Mouse (Mus musculus): Measurements from ENCODE around the gene Dagla. TPM values are rescaled to one million over a fixed set of nuclear protein-coding genes. Genes with fewer than 3 reads are reported as not detected.

Dagla gene
- polyA plus RNA-seq, 1 experiment from 2014 or later = 4.9 TPM

- Histone ChIP-seq H3K4me2 (replicated peaks) (peak overlapping the region; percentile 43), H3K27me3 (replicated peaks) (peaks cover 56% of the 10 kb centered on the region), H3K9me3 (no peaks in the 10 kb centered on the region), H3K9ac (peak overlapping the region; percentile 19; the same call in 1 of the 2 replicates), H3K36me3 (no peaks in the 10 kb centered on the region), H3K27ac (no peak overlapping the region; the same call in 1 of the 2 replicates), H3K4me1 (peaks cover 42% of the 10 kb centered on the region), H3K4me3 (peak overlapping the region; percentile 2; the same call in 1 of the 2 replicates)
- ATAC-seq (ENCODE audit: low FRiP score, low read depth) = peak; percentile 46; the same call in 1 of the 2 replicates
- WGBS = 25% methylated on average over 11 of the region's 11 CpGs
Measured at GRCm38 (mm10) chr19:10272746-10273145, 31.9 kb downstream of the Dagla start.

DNA sequence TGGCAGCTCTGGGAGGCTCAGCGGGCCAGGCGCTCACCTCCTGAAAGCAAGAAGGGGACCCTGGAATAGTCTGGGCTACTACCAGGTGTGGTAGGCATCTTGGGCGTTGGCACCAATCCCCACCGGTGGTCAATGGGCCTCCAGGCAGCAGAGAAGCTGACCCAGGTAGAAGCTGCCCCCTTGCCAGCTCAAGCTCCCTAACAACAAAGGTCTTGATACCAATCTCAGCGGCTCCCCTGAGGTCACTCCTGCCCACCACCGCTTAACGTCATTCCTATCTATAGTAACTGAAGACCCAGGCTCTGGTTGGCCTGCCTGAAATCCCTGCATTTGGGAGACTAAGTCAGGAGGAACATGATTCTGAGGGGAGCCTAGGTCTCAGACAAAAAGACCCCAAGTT lies 33.1 kb downstream of the Dagla start:
- 88% methylated on average over 7 of the region's 7 CpGs for WGBS
- Histone ChIP-seq H3K36me3 (no peaks in the 10 kb centered on the region), H3K27me3 (replicated peaks) (peaks cover 62% of the 10 kb centered on the region), H3K9ac (no peak overlapping the region), H3K27ac (no peak overlapping the region), H3K9me3 (no peaks in the 10 kb centered on the region), H3K4me2 (replicated peaks) (no peak overlapping the region), H3K4me3 (no peak overlapping the region), H3K4me1 (peaks cover 38% of the 10 kb centered on the region)
- no peak for ATAC-seq (ENCODE audit: low FRiP score, low read depth)

GRCm38 (mm10) chr19:10270356-10270755 lies 34.3 kb downstream of the Dagla start:
- Histone ChIP-seq H3K4me2 (replicated peaks) (no peak overlapping the region), H3K27ac (no peak overlapping the region), H3K36me3 (no peaks in the 10 kb centered on the region), H3K9ac (no peak overlapping the region), H3K4me3 (no peak overlapping the region), H3K9me3 (no peaks in the 10 kb centered on the region), H3K4me1 (peaks cover 30% of the 10 kb centered on the region), H3K27me3 (replicated peaks) (peaks cover 56% of the 10 kb centered on the region)
- WGBS = 84% methylated on average over 5 of the region's 5 CpGs
- ATAC-seq (ENCODE audit: low FRiP score, low read depth) = no peak

DNA sequence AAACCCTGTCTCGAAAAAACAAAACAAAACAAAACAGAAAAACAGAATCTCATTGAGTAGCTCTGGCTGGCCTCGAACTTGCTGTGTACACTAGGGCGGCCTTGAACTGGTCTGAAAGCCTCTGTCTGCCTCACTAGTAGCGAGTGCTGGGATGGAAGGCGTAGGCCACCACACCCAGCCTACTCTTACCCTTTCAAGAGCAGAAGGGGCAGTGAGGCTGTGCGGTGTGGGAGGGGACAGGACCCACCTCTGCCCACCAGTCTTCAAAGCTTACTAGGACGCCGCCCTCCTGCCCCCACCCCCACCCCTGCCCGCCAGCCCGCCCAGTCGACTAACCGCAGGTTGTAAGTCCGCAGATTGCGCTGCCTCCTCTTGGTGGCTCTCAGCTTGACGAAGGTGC lies 35.8 kb downstream of the Dagla start:
- peaks cover 60% of the 10 kb centered on the region for H3K27me3 ChIP-seq (replicated peaks)

GRCm38 (mm10) chr19:10267953-10268352 lies 36.7 kb downstream of the Dagla start:
- H3K27me3 ChIP-seq (replicated peaks) = peaks cover 65% of the 10 kb centered on the region
- H3K36me3 ChIP-seq = no peaks in the 10 kb centered on the region
- H3K27ac ChIP-seq = no peak overlapping the region
- 77% methylated on average over 10 of the region's 10 CpGs for WGBS
- H3K4me1 ChIP-seq = peaks cover 15% of the 10 kb centered on the region
- no peak overlapping the region for H3K9ac ChIP-seq
- H3K4me3 ChIP-seq = no peak overlapping the region
- no peak for ATAC-seq (ENCODE audit: low FRiP score, low read depth)
- H3K4me2 ChIP-seq (replicated peaks) = no peak overlapping the region
- no peaks in the 10 kb centered on the region for H3K9me3 ChIP-seq

More for the DNA sequence above, 35.8 kb downstream of the Dagla start:
- ATAC-seq (ENCODE audit: low FRiP score, low read depth) = no peak
- Histone ChIP-seq H3K36me3 (no peaks in the 10 kb centered on the region), H3K9ac (no peak overlapping the region), H3K4me1 (peaks cover 24% of the 10 kb centered on the region), H3K4me3 (no peak overlapping the region), H3K4me2 (replicated peaks) (no peak overlapping the region), H3K27ac (no peak overlapping the region), H3K9me3 (no peaks in the 10 kb centered on the region)
- 76% methylated on average over 15 of the region's 15 CpGs for WGBS

DNA sequence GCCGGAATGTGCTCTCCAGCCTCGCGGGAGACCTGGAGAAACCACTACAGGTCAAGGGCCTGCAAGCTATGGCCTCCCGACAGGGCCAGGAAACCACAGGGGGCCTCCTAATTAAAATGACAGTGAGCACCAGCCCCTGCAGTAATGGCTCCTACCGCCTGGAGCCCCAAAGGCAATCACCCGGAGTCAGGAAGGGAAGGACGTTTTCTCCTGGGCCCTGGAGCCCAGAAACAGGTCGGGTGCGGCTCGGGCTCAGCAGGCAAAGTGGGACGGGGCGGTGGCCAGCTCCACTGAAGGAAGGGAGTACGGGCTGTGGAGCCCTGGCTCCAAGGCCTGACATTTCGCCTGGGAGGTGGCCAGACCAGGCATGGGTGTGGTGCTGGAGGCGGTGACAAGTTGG lies 37.6 kb downstream of the Dagla start:
- H3K4me3 ChIP-seq = no peak overlapping the region
- H3K36me3 ChIP-seq = no peaks in the 10 kb centered on the region
- H3K4me1 ChIP-seq = peaks cover 8% of the 10 kb centered on the region
- peak overlapping the region; percentile 5; the same call in 1 of the 2 replicates for H3K9ac ChIP-seq
- H3K27ac ChIP-seq = no peak overlapping the region
- 13% methylated on average over 15 of the region's 15 CpGs for WGBS
- peak; percentile 52; the same call in 1 of the 2 replicates for ATAC-seq (ENCODE audit: low FRiP score, low read depth)
- peaks cover 65% of the 10 kb centered on the region for H3K27me3 ChIP-seq (replicated peaks)
- H3K9me3 ChIP-seq = no peaks in the 10 kb centered on the region
- peak overlapping the region; percentile 9; the same call in 1 of the 2 replicates for H3K4me2 ChIP-seq (replicated peaks)

GRCm38 (mm10) chr19:10266196-10266850 lies 38.4 kb downstream of the Dagla start:
- WGBS = 26% methylated on average over 14 of the region's 14 CpGs
- no peak overlapping the region for H3K4me3 ChIP-seq
- no peak overlapping the region for H3K27ac ChIP-seq
- peak; percentile 41; the same call in 1 of the 2 replicates for ATAC-seq (ENCODE audit: low FRiP score, low read depth)
- H3K27me3 ChIP-seq (replicated peaks) = peaks cover 62% of the 10 kb centered on the region
- H3K4me2 ChIP-seq (replicated peaks) = no peak overlapping the region
- no peaks in the 10 kb centered on the region for H3K36me3 ChIP-seq
- no peak overlapping the region for H3K9ac ChIP-seq
- H3K9me3 ChIP-seq = no peaks in the 10 kb centered on the region
- H3K4me1 ChIP-seq = peaks cover 8% of the 10 kb centered on the region

- Histone ChIP-seq H3K9me3 (no peaks in the 10 kb centered on the region), H3K27me3 (replicated peaks) (peaks cover 35% of the 10 kb centered on the region), H3K9ac (no peak overlapping the region), H3K4me1 (no peaks in the 10 kb centered on the region), H3K4me3 (no peak overlapping the region), H3K36me3 (no peaks in the 10 kb centered on the region), H3K27ac (no peak overlapping the region), H3K4me2 (replicated peaks) (no peak overlapping the region)
- WGBS = 61% methylated on average over 7 of the region's 7 CpGs
- no peak for ATAC-seq (ENCODE audit: low FRiP score, low read depth)
Measured at GRCm38 (mm10) chr19:10261369-10261768, 43.3 kb downstream of the Dagla start.

DNA sequence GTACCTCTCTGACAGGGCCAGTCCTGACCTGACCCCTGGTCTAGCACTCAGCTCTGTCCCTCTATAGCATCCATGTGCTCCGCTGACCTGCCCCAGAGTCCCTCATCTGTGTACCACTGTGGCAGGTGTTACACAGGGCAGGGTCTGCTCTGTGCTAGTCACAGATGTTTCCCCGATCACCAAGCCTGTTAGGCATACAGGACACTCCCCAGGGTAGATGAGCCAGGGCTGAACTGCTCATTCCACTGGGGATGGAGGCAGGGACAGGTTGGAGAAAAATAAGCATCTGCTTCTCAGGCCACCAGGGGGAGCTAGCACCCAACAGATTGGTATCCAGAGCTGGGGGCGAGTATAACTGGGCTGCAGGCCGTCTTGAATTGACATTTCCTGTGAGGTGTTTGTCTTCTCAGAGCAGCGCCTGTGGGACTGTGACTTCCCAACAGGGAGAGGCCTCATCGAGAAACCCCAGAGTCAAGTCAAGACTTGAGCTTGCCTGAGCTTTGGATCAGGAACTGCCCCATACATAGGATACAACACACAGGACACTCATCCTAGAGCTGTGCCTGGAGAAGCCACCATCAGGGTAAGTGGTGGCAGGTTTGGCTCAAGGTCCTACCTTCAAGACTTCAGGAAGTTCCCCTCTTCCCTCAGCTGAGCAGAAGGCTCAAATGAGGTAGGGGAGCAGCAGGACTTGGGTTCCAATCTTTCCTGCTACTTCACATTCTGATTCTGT lies 46.2 kb downstream of the Dagla start:
- H3K9ac ChIP-seq = no peak overlapping the region
- peak; percentile 60 for ATAC-seq (ENCODE audit: low FRiP score, low read depth)
- no peak overlapping the region for H3K27ac ChIP-seq
- no peak overlapping the region for H3K4me2 ChIP-seq (replicated peaks)
- 24% methylated on average over 6 of the region's 6 CpGs for WGBS
- no peaks in the 10 kb centered on the region for H3K36me3 ChIP-seq
- H3K9me3 ChIP-seq = no peaks in the 10 kb centered on the region
- H3K4me3 ChIP-seq = no peak overlapping the region
- no peaks in the 10 kb centered on the region for H3K4me1 ChIP-seq
- H3K27me3 ChIP-seq (replicated peaks) = peaks cover 15% of the 10 kb centered on the region; the same call in 1 of the 2 replicates

- Histone ChIP-seq H3K4me3 (no peak overlapping the region), H3K4me1 (peaks cover under 1% of the 10 kb centered on the region; the same call in 1 of the 2 replicates), H3K4me2 (replicated peaks) (no peak overlapping the region), H3K27me3 (replicated peaks) (0 out of 2 replicates have a peak, but pooled peaks cover 6% of the 10 kb centered on the region), H3K9me3 (no peaks in the 10 kb centered on the region), H3K36me3 (peaks cover 9% of the 10 kb centered on the region), H3K9ac (no peak overlapping the region), H3K27ac (no peak overlapping the region)
- 63% methylated on average over 20 of the region's 20 CpGs for WGBS
- no peak for ATAC-seq (ENCODE audit: low FRiP score, low read depth)
Measured at GRCm38 (mm10) chr19:10248128-10248527, 56.5 kb downstream of the Dagla start.

DNA sequence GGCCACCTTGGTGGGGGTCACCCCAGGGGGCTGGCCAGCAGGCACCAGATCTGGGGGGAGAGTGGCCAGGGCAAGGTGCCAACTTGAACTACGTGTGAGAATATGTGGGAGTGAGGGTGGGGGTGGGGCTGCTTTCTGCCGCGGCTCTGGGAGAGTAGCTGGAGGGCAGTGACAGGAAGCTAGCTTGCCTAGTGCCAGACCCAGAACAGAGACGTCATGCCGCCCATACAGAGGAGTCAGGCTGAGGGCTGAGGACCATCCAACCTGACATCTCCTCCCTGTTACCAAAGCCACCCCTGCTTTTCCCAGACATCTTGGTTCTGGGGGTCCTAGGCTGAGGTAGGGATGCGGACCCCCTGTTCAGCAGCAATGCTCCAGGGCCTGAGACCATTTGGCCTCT lies 57.5 kb downstream of the Dagla start:
- Histone ChIP-seq H3K27ac (no peak overlapping the region), H3K9me3 (no peaks in the 10 kb centered on the region), H3K4me2 (replicated peaks) (no peak overlapping the region), H3K9ac (no peak overlapping the region), H3K27me3 (replicated peaks) (0 out of 2 replicates have a peak, but pooled peaks cover 6% of the 10 kb centered on the region), H3K4me3 (no peak overlapping the region), H3K4me1 (peaks cover 4% of the 10 kb centered on the region), H3K36me3 (peaks cover 9% of the 10 kb centered on the region)
- WGBS = 41% methylated on average over 6 of the region's 6 CpGs
- ATAC-seq (ENCODE audit: low FRiP score, low read depth) = no peak

DNA sequence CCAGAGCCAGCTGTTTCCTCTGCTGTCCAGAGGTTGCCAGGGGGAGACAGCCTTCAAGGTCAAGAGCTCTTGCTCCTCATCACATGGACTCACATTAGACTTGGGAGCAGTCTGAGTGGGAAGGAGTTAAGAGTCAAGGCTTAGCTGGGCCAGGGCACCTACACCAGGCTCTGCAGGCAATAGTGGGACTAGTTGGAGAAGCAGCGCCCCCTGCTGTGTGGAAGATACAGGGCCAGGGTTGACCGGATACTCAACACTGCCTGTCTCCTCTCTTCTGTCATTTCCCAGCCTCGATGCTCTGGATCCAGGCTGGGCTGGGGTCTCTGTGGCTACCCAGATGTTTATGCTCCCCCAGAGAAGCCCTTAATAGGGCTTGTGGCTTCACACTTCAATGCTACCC lies 60.5 kb downstream of the Dagla start:
- no peak overlapping the region for H3K9ac ChIP-seq
- H3K27ac ChIP-seq = no peak overlapping the region
- no peak overlapping the region for H3K4me2 ChIP-seq (replicated peaks)
- H3K36me3 ChIP-seq = peaks cover 5% of the 10 kb centered on the region
- ATAC-seq (ENCODE audit: low FRiP score, low read depth) = no peak
- 20% methylated on average over 3 of the region's 3 CpGs for WGBS
- H3K27me3 ChIP-seq (replicated peaks) = peaks cover 21% of the 10 kb centered on the region
- no peaks in the 10 kb centered on the region for H3K9me3 ChIP-seq
- H3K4me1 ChIP-seq = peaks cover 17% of the 10 kb centered on the region
- H3K4me3 ChIP-seq = no peak overlapping the region

Measured in neural tube, embryonic 12.5 days (tissue).